Mouse (Mus musculus): ENCODE data around the gene Gm21969. TPM values are rescaled to one million over a fixed set of nuclear protein-coding genes. Genes with fewer than 3 reads are reported as not detected.

The Gm21969 gene
- polyA plus RNA-seq, 2 experiments from 2014 or later, result not detected

DNA sequence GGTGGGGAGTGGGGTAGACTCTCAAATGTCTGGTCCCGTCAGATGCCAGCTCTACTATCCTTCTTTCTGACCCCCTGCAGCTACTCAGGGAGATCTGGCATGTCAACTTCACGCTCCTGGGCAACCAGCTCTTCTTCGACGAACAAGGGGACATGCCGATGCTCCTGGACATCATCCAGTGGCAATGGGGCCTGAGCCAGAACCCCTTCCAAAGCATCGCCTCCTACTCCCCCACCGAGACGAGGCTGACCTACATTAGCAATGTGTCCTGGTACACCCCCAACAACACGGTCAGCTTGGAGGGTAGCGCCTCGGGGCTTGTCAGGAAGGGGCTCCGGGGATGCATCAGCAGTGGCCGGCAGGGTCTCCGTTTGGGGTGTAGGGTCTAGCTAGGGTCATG lies 58.9 kb downstream of the Gm21969 start:
- ATAC-seq, result no peak

DNA sequence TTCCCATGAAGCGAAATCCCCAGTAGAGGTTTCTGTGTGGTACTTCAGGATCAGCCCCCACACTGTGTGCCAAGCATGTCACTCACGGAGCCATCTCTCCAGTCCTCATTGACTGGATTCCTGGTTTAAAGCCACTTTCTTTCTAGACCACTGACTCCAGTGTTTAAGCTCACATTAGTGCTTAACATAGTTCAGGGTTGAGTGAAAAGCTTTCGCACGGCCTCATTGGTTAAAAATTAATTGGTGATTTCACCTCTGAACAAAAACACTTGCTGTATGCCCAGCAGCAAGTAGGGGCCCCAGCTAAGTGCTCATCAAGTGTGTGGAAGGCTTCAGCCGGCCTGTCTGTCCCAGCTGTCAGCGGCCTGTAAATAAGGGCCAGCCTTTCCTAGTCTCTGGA lies 64.6 kb downstream of the Gm21969 start:
- ATAC-seq, result no peak

DNA sequence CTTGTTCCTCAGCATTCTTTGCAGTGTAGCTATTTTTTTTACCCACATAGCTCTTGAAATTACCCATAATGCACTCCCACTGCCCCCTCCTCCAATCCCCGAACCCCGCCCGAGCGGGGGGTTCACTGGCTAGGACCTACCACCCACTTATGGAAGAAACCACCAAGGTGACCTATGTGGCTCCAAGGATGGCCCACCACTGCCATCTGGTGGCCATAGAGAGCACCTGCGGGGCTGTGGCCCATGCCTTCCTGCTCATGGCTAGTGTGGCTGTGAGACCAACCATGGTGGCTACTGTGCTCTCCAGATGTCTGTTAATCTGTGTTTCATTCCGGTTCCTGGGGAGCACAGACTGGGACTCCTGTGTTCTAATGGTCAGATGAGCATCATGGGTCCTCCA lies 66.9 kb downstream of the Gm21969 start:
- no peak for ATAC-seq

DNA sequence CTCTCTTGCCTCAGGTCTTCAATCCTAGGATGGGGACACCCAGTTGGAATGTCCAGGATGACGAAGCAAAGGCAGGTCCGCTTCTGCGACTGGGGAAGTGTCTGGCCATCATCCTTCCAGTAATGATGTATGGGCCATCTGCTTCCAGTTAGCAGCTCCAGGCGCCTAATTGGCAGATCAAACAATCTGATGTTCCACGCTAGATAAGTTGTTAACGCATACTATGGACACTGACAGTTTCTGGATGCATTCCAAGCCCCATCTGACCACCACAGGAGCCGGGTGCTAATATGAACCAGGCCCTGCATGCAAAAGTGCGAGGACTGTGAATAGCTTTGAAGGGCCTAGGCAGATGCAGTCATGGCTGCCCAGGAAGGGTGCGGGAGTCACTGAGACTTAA lies 72.7 kb downstream of the Gm21969 start:
- ATAC-seq, result no peak

DNA sequence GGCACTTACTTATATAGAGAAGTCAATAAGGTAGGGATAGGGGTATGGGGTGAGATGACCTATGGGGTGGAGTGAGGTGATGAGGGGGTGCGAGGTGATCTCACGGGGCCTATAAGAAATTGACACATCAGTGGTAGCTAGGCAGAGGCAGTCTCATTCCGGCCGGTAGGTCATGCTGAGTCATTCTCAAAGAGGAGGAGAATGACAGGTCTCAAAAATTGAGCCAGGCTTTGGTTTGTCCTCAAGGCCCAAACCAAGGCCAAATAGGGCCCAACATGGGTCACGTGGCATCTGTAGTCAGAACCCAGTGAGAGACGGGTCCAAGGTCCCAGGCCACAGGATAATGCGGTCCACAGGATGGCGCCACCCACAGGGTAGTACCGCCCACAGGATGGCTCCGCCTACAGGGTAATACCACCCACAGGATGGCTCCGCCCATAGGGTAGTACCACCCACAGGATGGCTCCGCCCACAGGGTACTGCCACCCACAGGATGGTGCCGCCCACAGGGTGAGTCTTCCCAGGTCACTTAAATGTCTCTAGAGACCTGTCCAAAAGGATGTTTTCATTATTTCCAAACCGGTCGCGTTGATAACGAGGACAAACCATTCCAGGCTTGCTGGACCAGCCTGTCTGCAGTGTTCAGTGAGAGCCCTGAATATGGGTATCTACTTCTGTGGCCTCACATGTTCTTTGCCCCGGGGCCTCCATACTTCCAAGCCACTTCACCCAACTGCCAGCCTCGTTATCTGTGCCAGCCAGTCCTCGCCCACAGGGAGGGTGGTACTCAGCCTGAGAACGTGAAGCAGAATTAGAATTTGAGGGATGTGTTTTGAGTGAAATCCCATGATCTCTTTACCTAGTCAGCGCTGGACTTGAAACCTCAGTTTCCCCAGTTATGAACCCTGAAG lies 81.0 kb downstream of the Gm21969 start:
- ATAC-seq, result no peak

DNA sequence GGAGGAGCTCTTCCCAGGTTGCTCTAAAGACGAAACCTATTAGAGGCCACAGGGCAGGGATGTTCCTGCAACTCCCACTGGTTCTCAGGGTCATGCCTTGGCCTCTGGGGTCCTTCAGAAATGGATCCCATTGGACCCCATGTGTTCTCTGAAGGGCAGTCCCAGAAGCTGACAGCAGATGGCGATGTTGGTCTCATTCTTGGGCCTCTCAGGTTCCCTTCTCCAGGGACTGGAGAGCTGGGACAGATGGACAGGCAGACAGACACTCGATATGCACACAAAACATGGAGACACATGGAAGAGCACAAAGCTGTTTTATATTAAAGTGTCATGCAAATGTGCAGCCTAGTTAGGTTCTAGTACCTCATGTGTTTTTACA lies 81.6 kb downstream of the Gm21969 start:
- ATAC-seq, result no peak

DNA sequence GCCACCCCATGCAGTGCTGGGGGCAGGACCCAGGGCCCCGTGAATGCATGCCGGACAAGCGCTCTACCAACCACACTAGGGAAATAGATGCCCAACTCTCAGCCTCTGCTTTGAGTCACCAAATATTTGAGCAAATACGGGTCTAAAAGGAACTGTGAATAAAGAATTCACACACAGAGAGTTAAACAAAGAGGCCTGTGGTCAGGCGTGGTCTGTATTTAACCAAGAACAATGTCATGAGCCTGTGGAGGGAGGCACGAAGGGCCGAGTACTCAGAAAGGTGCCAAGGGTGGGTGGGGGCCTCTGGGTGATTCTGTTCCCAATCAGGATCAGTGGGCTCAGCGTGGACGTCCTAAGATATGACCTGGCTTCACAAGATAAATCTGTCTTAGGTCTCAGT lies 85.1 kb downstream of the Gm21969 start:
- no peak for ATAC-seq

DNA sequence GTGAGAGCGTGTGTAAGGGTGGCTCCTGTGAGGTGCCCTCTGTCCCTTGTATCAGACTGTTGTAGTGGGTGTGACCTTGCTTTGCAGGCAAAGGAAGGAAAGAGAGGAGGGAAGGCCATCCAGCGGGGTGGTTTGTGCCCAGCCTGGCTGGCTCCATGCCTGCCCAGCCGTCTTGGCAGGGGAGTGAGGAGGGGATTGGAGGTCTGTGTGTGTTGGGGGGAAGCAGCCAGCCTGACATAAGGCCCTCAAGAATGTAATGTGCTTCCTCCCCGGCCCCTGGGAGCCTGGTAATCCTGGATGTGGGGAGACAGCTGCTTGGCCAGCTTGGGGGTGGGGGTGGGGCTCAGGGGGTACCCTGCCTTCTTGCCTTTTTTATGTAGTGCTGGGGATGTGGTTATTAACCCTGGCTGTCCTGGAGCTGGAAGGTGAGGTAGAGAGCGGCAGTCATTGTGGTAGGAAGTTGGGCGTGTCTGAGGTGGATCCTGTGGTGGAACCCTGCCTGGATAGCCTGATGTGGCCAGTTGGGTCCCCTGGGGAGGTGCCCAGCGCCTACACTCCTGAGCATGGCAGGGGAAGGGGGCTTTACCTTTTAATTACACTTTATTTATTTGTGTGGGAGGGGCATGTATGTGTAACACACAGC lies 86.8 kb downstream of the Gm21969 start:
- no peak for ATAC-seq

DNA sequence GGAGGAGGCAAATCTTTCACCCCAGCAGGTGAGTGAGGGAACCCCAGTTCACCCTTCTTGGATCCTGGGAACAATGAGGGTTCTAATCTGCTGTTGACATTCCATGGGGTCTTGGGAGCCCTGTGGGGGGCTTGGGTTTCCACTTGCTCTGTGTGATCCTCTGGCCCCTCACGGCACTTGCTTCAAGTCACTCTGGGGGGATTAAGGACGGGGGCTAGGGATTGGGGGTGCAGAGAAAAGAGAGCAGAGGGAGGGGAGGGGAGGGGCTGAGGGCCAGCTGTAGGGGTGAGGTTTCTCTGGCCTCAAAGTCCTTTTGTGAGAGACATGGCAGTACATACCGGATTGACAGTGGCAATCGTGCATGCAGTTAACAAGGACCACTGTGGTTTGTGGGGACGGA lies 90.3 kb downstream of the Gm21969 start:
- ATAC-seq, result no peak

DNA sequence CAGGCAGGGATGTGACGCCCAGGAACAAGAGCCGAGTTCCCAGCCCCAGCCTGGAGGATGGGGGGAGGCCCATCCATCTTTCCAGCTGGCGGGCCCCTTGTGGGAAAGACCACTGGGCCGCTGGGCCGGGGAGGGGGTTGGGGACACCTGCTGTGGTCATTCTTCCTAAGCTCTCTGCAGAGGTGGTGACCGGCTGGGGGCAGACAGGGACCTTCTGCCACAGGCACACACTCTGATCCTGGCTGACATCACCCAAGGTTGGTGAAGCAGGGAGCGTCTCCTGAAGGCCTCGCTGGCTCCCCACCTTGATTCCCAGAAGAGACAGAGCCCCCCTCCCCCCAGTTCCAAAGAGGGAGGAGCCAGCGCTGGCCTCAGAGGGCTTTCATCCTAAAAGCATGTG lies 94.8 kb downstream of the Gm21969 start:
- no peak for ATAC-seq

DNA sequence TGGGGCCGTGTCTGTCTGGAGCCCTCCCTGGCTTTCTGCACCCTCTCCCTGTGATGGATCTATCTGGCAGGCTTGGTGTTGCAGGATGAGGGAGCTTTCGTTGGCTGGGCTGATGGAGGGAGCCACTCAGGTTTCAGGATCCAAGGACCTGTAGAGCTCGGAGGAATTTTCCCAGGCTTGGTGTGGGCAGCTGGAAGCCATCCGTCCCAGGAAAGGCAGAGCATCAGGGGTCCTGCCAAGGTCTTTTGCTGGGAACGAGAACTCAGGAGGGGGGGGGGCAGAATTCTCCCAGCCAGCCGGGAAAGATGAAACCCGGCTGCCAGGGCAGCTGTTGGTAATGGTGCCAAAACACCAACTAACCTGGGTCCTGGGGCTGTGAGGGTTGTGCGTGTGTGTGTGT lies 95.6 kb downstream of the Gm21969 start:
- ATAC-seq, result no peak

DNA sequence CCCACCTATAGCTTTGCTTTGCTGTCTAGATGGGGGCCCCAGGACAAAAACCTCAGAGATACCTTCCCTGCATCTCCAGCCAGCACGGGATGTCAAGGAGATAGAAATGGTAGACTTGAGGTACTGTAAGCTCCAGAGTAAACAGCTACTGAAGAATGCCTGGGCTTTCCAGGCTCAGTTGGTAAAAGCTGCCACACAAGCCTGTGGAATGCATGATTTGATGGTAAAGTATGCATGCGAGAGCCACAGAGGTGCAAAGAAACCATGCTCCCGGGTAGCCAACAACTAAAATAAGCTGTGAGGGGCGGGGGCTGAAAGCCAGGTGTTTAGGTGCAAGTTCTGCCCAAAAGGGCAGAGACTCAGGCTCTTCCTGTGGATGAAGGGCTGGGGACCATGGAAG lies 99.9 kb downstream of the Gm21969 start:
- no peak for ATAC-seq

DNA sequence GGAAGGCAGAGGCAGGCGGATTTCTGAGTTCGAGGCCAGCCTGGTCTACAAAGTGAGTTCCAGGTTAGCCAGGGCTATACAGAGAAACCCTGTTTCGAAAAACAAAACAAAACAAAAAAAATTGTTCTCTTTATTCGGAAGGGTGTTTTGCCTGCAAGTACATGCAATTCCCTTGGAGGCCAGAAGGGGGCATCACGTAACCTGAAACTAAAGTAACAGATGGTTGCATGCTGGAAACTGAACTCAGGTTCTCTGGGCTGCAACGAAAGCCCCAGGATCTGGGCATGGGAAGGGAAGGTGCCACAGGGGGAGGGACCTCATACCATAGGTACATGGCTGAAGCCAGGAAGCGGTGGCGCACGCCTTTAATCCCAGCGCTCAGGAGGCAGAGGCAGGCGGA lies 100.5 kb downstream of the Gm21969 start:
- no peak for ATAC-seq

DNA sequence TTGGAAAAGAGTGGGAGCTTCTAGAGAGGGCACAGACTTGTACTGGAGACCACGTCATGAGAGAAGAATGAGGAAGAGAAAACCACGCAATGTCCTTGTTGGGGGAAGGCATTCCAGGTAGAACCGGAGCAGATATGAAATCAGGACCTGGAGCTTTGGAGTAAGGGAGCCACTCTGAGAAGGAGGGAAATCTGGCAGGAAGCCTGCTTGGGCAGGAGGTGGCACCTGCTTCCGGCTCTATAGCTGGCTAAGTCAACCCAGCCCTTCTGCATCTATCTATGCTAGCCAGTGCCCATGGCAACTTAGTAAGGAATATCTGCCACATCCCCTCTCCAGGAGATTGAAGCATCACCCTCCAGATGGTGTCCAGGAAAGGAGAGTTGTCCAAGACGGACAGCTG lies 103.0 kb downstream of the Gm21969 start:
- ATAC-seq, result no peak

DNA sequence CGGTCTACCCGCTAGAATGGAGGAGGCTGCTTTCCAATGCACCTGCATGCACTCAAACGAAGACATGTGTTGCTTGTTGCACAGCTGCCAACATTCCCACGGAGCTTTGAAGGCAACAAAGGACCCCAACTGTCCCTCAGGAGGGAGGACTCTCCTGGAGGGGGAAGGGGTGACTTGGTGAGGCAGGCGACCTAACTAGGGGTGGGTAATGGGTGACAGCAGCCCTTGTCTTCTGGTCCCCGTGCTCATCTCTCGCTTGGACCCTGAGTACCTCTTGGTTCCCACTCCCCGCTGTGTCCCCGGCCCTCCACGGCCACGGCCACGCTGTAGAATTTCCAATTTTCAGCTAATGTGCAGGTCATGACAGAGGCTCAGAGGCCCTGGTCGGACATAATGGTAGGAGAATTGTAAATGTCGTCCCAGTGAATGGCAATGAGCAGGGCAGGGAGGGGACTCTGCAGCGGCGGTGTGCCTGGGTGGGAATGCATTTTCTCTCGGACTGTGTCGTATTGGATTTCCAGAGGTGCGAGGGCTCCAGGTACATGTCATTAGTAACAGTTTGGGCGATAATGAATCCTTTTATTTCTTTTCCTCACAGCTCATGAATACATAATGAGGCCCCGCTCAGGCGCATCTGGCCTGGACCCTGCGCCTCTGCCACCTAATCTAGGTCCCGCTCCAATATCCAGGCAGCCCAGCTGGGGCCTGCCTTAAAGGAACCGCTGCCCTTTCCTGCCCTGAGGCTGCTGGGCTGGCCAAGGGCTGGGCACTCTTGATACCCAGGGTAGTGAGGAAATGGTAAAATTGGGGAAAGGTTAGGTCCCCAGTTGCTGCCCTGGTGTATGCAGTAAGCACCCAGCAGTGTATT lies 107.7 kb downstream of the Gm21969 start:
- ATAC-seq, result no peak

Other genes starting within 250 kb of the Gm21969 start
- 1 to 10 TPM; 2.0 to 3.1 TPM for gene Iffo2, start 72.6 kb upstream of the Gm21969 start, polyA plus RNA-seq (2017; shearing (Covaris generic))
- 10 to 100 TPM in 1 of 2 experiments, 1 to 10 TPM in 1; 6.7 to 11.3 TPM for gene Aldh4a1, start 19.7 kb downstream of the Gm21969 start, polyA plus RNA-seq (2017; shearing (Covaris generic))
- not detected for gene Tas1r2, start 50.4 kb downstream of the Gm21969 start, polyA plus RNA-seq (2017; shearing (Covaris generic))
- gene Pax7, start 230.3 kb downstream of the Gm21969 start, polyA plus RNA-seq (2017; shearing (Covaris generic)), result not detected

Data from activated CD4-positive, CD25-positive, alpha-beta regulatory T cell, adult 4 months (primary cell).